Mouse (Mus musculus) urinary bladder, postnatal 0 days (tissue): Measurements from ENCODE around the gene Armc2. TPM values are rescaled to one million over a fixed set of nuclear protein-coding genes. Genes with fewer than 3 reads are reported as not detected.

Experiments
- polyA plus RNA-seq: library from polyadenylated mRNA; unstranded; fragments of >200 nt; fragmentation: Nextera tagmentation; extraction: Ambion mirVana; gene quantifications from 2 replicates; pipeline ENCODE4 v1.2.1, GENCODE M21; 2015

The Armc2 gene
- 0.85 and 0.92 TPM in 2 replicates for polyA plus RNA-seq

DNA sequence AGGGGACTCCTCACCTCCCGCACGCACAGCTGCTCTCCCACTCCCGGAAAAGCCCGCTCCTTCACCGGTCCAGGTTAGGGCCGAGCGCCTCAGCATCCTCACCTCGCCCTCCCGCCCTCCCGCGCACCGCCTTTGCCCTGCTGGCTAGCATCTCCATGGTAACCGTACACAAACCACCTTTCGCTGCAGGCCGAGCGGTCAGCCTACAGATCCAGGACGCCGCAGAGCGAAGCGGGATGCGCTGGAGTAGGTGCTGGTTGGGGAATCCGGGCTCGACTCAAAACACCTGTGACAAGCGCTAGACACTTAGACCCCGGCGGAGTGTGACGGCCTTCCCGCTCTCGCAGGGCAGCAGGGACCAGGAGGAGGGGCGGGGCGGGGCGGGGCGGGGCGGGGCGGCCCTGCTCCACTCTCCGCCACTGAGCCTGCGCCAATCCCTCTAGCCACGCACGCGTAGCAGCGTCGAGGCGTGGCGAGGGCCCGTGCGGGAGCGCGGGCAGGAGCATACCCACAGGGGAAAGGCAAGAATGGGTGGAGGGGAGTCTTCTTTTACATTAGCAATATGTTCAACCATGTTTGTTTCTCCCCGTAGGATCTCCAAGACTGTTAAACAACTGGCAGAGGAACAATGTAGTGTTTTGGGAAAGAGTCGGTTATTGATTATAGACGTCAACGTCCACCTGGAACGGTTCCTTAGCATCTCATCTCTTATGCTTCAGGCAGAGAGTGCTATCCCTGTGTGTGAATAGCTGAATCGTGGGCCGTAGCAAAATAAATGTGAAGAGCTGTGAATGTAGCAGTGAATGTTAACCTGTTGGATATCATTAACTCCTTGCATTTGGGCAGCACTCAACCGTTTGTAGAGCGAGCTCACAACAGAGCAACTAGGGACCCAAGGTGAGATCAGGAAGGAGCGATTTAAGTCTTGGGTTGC is at the start of gene Armc2:
Armc2 (minus strand) TSS at position 427 of the 934 bp plus-strand sequence.

Other genes with a start within 250 kb of the Armc2 start
- gene Cep57l1, start 208.6 kb downstream of the Armc2 start, polyA plus RNA-seq: 6.5 and 6.7 TPM in 2 replicates
- gene Sesn1, start 208.5 kb downstream of the Armc2 start, polyA plus RNA-seq: 16.1 and 19.0 TPM in 2 replicates